Mouse (Mus musculus) embryonic facial prominence, embryonic 12.5 days (tissue): ENCODE results near the gene Emilin1. TPM values are rescaled to one million over a fixed set of nuclear protein-coding genes. Genes with fewer than 3 reads are reported as not detected.

Experiments
- ATAC-seq: fragments of 200-750 bp; cut with Nextera tagmentation; 2 replicates; pipeline ENCODE4 v1.8.0; 2017; ENCODE audit not compliant: insufficient number of reproducible peaks, insufficient read depth, low FRiP score, low TSS enrichment
- H3K27ac ChIP-seq: fragments of 300-500 bp; sonication (generic); 2 replicates; pipeline ENCODE4 v1.5.1; 2016; ENCODE audit warnings: mild to moderate bottlenecking
- H3K27me3 ChIP-seq: fragments of 300-500 bp; sonication (generic); 2 replicates; pipeline ENCODE4 v1.6.1; 2016; ENCODE audit warnings: mild to moderate bottlenecking, moderate library complexity
- H3K36me3 ChIP-seq: fragments of 300-500 bp; sonication (generic); 2 replicates; pipeline ENCODE4 v1.6.1; 2016; ENCODE audit warnings: mild to moderate bottlenecking
- H3K4me1 ChIP-seq: fragments of 300-500 bp; sonication (generic); 2 replicates; pipeline ENCODE4 v1.6.1; 2016
- H3K4me2 ChIP-seq: fragments of 300-500 bp; sonication (generic); replicated peaks from 2 replicates; pipeline ENCODE4 v1.6.1; 2016; ENCODE audit warnings: mild to moderate bottlenecking, moderate library complexity
- H3K4me3 ChIP-seq: fragments of 300-500 bp; sonication (generic); 2 replicates; pipeline ENCODE4 v1.5.1; 2016; ENCODE audit warnings: mild to moderate bottlenecking
- H3K9ac ChIP-seq: fragments of 300-500 bp; sonication (generic); 2 replicates; pipeline ENCODE4 v1.6.1; 2016; ENCODE audit warnings: mild to moderate bottlenecking, moderate library complexity
- H3K9me3 ChIP-seq: fragments of 300-500 bp; sonication (generic); 2 replicates; pipeline ENCODE4 v1.6.1; 2016; ENCODE audit warnings: mild to moderate bottlenecking, moderate library complexity
- WGBS: fragments of 180-500 bp; shearing (Covaris S2); methylation state at CpG from one replicate; pipeline ENCODE4 v1.1.7; 2016; 5-methylcytosine and 5-hydroxymethylcytosine counted together
- polyA plus RNA-seq: library from polyadenylated mRNA; unstranded; fragments of >200 nt; fragmentation: Nextera tagmentation; extraction: Ambion mirVana; gene quantifications from 2 replicates; pipeline ENCODE4 v1.2.1, GENCODE M21; 2016

Gene Emilin1
- polyA plus RNA-seq, 1 experiment from 2014 or later: 252 TPM

- H3K4me1 ChIP-seq: peaks cover 10% of the 10 kb centered on the region; the same call in 1 of the 2 replicates
- whole genome bisulfite sequencing: 88% methylated on average over 2 of the region's 2 CpGs
- peaks cover 37% of the 10 kb centered on the region for H3K36me3 ChIP-seq
- no peaks in the 10 kb centered on the region for H3K9me3 ChIP-seq
- H3K4me3 ChIP-seq: no peak overlapping the region
- 0 out of 2 replicates have a peak, but pooled peaks cover 4% of the 10 kb centered on the region for H3K27me3 ChIP-seq
- H3K27ac ChIP-seq: no peak overlapping the region
- no peak overlapping the region for H3K4me2 ChIP-seq
- ATAC-seq: no peak
- H3K9ac ChIP-seq: no peak overlapping the region
Observed at GRCm38 (mm10) chr5:30950922-30951321, 37.7 kb downstream of the Emilin1 start.

- Histone ChIP-seq H3K4me2 (no peak overlapping the region), H3K9me3 (no peaks in the 10 kb centered on the region), H3K27ac (no peak overlapping the region), H3K27me3 (no peaks in the 10 kb centered on the region), H3K9ac (no peak overlapping the region), H3K4me1 (peaks cover 10% of the 10 kb centered on the region; the same call in 1 of the 2 replicates), H3K4me3 (no peak overlapping the region), H3K36me3 (peaks cover 39% of the 10 kb centered on the region)
- ATAC-seq: no peak
- 88% methylated on average over 6 of the region's 6 CpGs for WGBS
Observed at GRCm38 (mm10) chr5:30951706-30952105, 38.5 kb downstream of the Emilin1 start.

GRCm38 (mm10) chr5:30952551-30952950, 39.3 kb downstream of the Emilin1 start:
- Histone ChIP-seq H3K4me3 (no peak overlapping the region), H3K36me3 (peaks cover 43% of the 10 kb centered on the region), H3K9ac (no peak overlapping the region), H3K4me1 (peaks cover 12% of the 10 kb centered on the region; the same call in 1 of the 2 replicates), H3K27ac (no peak overlapping the region), H3K27me3 (no peaks in the 10 kb centered on the region), H3K4me2 (no peak overlapping the region), H3K9me3 (no peaks in the 10 kb centered on the region)
- ATAC-seq: no peak
- WGBS: 81% methylated on average over 5 of the region's 5 CpGs

GRCm38 (mm10) chr5:30954065-30954464, 40.9 kb downstream of the Emilin1 start:
- Histone ChIP-seq H3K36me3 (peaks cover 55% of the 10 kb centered on the region), H3K27me3 (no peaks in the 10 kb centered on the region)
- ATAC-seq: no peak

GRCm38 (mm10) chr5:30954556-30954955, 41.4 kb downstream of the Emilin1 start:
- 94% methylated on average over 9 of the region's 9 CpGs for WGBS
- Histone ChIP-seq H3K4me2 (no peak overlapping the region), H3K4me1 (peaks cover 26% of the 10 kb centered on the region), H3K4me3 (no peak overlapping the region), H3K27ac (no peak overlapping the region), H3K36me3 (peaks cover 55% of the 10 kb centered on the region), H3K27me3 (no peaks in the 10 kb centered on the region), H3K9ac (no peak overlapping the region), H3K9me3 (no peaks in the 10 kb centered on the region)
- no peak for ATAC-seq

More at GRCm38 (mm10) chr5:30954065-30954464, 40.9 kb downstream of the Emilin1 start:
- no peaks in the 10 kb centered on the region for H3K9me3 ChIP-seq
- H3K9ac ChIP-seq: no peak overlapping the region
- peaks cover 24% of the 10 kb centered on the region for H3K4me1 ChIP-seq
- no peak overlapping the region for H3K4me2 ChIP-seq
- no peak overlapping the region for H3K27ac ChIP-seq
- no peak overlapping the region for H3K4me3 ChIP-seq
- 95% methylated on average over 6 of the region's 6 CpGs for WGBS

- Histone ChIP-seq H3K4me2 (no peak overlapping the region), H3K9ac (no peak overlapping the region), H3K27me3 (no peaks in the 10 kb centered on the region), H3K27ac (no peak overlapping the region), H3K9me3 (no peaks in the 10 kb centered on the region), H3K4me3 (no peak overlapping the region), H3K36me3 (peaks cover 55% of the 10 kb centered on the region), H3K4me1 (peaks cover 20% of the 10 kb centered on the region)
- 92% methylated on average over 6 of the region's 6 CpGs for WGBS
- no peak for ATAC-seq
Observed at GRCm38 (mm10) chr5:30955751-30956150, 42.5 kb downstream of the Emilin1 start.

GRCm38 (mm10) chr5:30957891-30958290, 44.7 kb downstream of the Emilin1 start:
- Histone ChIP-seq H3K27me3 (no peaks in the 10 kb centered on the region), H3K4me2 (peak overlapping the region; percentile 11; the same call in 1 of the 2 replicates), H3K27ac (no peak overlapping the region), H3K4me1 (peaks cover 20% of the 10 kb centered on the region), H3K36me3 (peaks cover 48% of the 10 kb centered on the region), H3K4me3 (0 out of 2 replicates have a peak overlapping the region, but pooled peaks have one; percentile 7), H3K9me3 (no peaks in the 10 kb centered on the region), H3K9ac (no peak overlapping the region)
- no peak for ATAC-seq
- WGBS: 92% methylated on average over 6 of the region's 6 CpGs

GRCm38 (mm10) chr5:30959198-30959854, 46.1 kb downstream of the Emilin1 start:
- Histone ChIP-seq H3K36me3 (peaks cover 34% of the 10 kb centered on the region), H3K27me3 (no peaks in the 10 kb centered on the region), H3K4me1 (peaks cover 20% of the 10 kb centered on the region), H3K27ac (peak overlapping the region; percentile 91), H3K9me3 (no peaks in the 10 kb centered on the region), H3K4me2 (peak overlapping the region; percentile 78), H3K9ac (peak overlapping the region; percentile 93), H3K4me3 (peak overlapping the region; percentile 82)
- 27% methylated on average over 19 of the region's 19 CpGs for WGBS
- ATAC-seq: no peak

- Histone ChIP-seq H3K27ac (peak within 1 kb of the TSS; percentile 91), H3K9me3 (no peaks in the 10 kb centered on the region), H3K4me1 (peaks cover 20% of the 10 kb centered on the region), H3K4me2 (peak within 1 kb of the TSS; percentile 78), H3K4me3 (peak within 1 kb of the TSS; percentile 82), H3K36me3 (peaks cover 27% of the 10 kb centered on the region), H3K27me3 (no peaks in the 10 kb centered on the region), H3K9ac (peak within 1 kb of the TSS; percentile 93)
- under 1% methylated on average over 56 of the region's 56 CpGs for WGBS
- peak; percentile 90 for ATAC-seq
Observed at GRCm38 (mm10) chr5:30959966-30960501, 46.8 kb downstream of the Emilin1 start, which contains the start of gene Preb. Gene Preb (minus strand): TSS chr5:30960361.

- Histone ChIP-seq H3K27me3 (no peaks in the 10 kb centered on the region), H3K4me1 (peaks cover 20% of the 10 kb centered on the region), H3K4me2 (peak overlapping the region; percentile 78; the same call in 1 of the 2 replicates), H3K27ac (no peak overlapping the region), H3K4me3 (peak overlapping the region; percentile 82; the same call in 1 of the 2 replicates), H3K36me3 (peaks cover 20% of the 10 kb centered on the region), H3K9ac (no peak overlapping the region), H3K9me3 (no peaks in the 10 kb centered on the region)
- ATAC-seq: no peak
- 89% methylated on average over 2 of the region's 2 CpGs for WGBS
Observed at GRCm38 (mm10) chr5:30960814-30961213, 47.6 kb downstream of the Emilin1 start.

- H3K27me3 ChIP-seq: no peaks in the 10 kb centered on the region
- H3K9ac ChIP-seq: no peak overlapping the region
- no peaks in the 10 kb centered on the region for H3K9me3 ChIP-seq
- H3K27ac ChIP-seq: no peak overlapping the region
- ATAC-seq: no peak
- peaks cover 20% of the 10 kb centered on the region for H3K4me1 ChIP-seq
- H3K4me3 ChIP-seq: no peak overlapping the region
- WGBS: 80% methylated on average over 10 of the region's 10 CpGs
- H3K4me2 ChIP-seq: no peak overlapping the region
- peaks cover 16% of the 10 kb centered on the region for H3K36me3 ChIP-seq
Observed at GRCm38 (mm10) chr5:30961545-30962505, 48.6 kb downstream of the Emilin1 start.
